Mouse (Mus musculus) myocyte (in vitro differentiated cells): ENCODE measurements around the gene Iffo2. TPM values are rescaled to one million over a fixed set of nuclear protein-coding genes. Genes with fewer than 3 reads are reported as not detected.
"Not testable (repeated sequence)": the region's sequence is repeated elsewhere in the genome, so short reads cannot be mapped to it uniquely, and the experiment has no call there.

ENCODE experiments used
- H3K27me3 ChIP-seq: one replicate; pipeline ENCODE4 v1.6.1; 2011; ENCODE audit not compliant: control insufficient read depth, insufficient read depth, insufficient read length
- H3K36me3 ChIP-seq: one replicate; pipeline ENCODE4 v1.6.1; 2011; ENCODE audit not compliant: control insufficient read depth, insufficient read depth
- H3K4me2 ChIP-seq: one replicate; pipeline ENCODE4 v1.6.1; 2011; ENCODE audit warnings: low read depth, control low read depth
- H3K4me3 ChIP-seq: one replicate; pipeline ENCODE4 v1.5.1; 2011; ENCODE audit warnings: mild to moderate bottlenecking, control low read depth, moderate library complexity
- H3K79me2 ChIP-seq: one replicate; pipeline ENCODE4 v1.6.1; 2011; ENCODE audit not compliant: control insufficient read depth, insufficient read depth
- H3ac ChIP-seq: one replicate; pipeline ENCODE4 v1.6.1; 2011; ENCODE audit not compliant: control insufficient read depth, insufficient read length
- CEBPB ChIP-seq: IDR thresholded peaks from 2 replicates; pipeline ENCODE4 v1.6.1; 2011; ENCODE audit warnings: mild to moderate bottlenecking, moderate library complexity; ENCODE audit not compliant: poor library complexity, insufficient read depth, severe bottlenecking
- E2F4 ChIP-seq: IDR thresholded peaks from one replicate; pipeline ENCODE4 v1.6.1; 2011; ENCODE audit warnings: mild to moderate bottlenecking, control low read depth, moderate library complexity; ENCODE audit not compliant: insufficient read depth
- MAX ChIP-seq: IDR thresholded peaks from one replicate; pipeline ENCODE4 v1.6.1; 2011; ENCODE audit warnings: low read depth, mild to moderate bottlenecking, control low read depth
- MYOD1 ChIP-seq, 3 experiments: IDR thresholded peaks; one replicate each; pipeline ENCODE4 v1.6.1; 2011; ENCODE audit warnings: control low read depth in 2 of 3, low read depth in 2 of 3, mild to moderate bottlenecking in 2 of 3, moderate library complexity in 1 of 3; ENCODE audit not compliant: insufficient read length in 2 of 3, control insufficient read depth in 1 of 3
- MYOG ChIP-seq, 3 experiments: IDR thresholded peaks; one replicate each; pipeline ENCODE4 v1.6.1; 2011; ENCODE audit warnings: control low read depth in 2 of 3, low read depth in 2 of 3, mild to moderate bottlenecking in 2 of 3; ENCODE audit not compliant: insufficient read length in 2 of 3, control insufficient read depth in 1 of 3, insufficient read depth in 1 of 3
- POLR2A ChIP-seq: IDR thresholded peaks from one replicate; pipeline ENCODE4 v1.6.1; 2011; ENCODE audit warnings: low read depth, mild to moderate bottlenecking, control low read depth, moderate library complexity; ENCODE audit not compliant: insufficient read length
- POLR2AphosphoS2 ChIP-seq: IDR thresholded peaks from one replicate; pipeline ENCODE4 v1.6.1; 2011; ENCODE audit warnings: low read depth, control low read depth; ENCODE audit not compliant: insufficient read length
- REST ChIP-seq: IDR thresholded peaks from one replicate; pipeline ENCODE4 v1.6.1; 2011; ENCODE audit warnings: mild to moderate bottlenecking, control low read depth, moderate library complexity; ENCODE audit not compliant: insufficient read depth, insufficient read length
- SRF ChIP-seq: IDR thresholded peaks from one replicate; pipeline ENCODE4 v1.6.1; 2011; ENCODE audit warnings: low read depth; ENCODE audit not compliant: control insufficient read depth, insufficient read length
- TCF12 ChIP-seq: IDR thresholded peaks from one replicate; pipeline ENCODE4 v1.6.1; 2011; ENCODE audit warnings: mild to moderate bottlenecking, control low read depth; ENCODE audit not compliant: poor library complexity, insufficient read depth, severe bottlenecking
- TCF3 ChIP-seq: IDR thresholded peaks from one replicate; pipeline ENCODE4 v1.6.1; 2011; ENCODE audit warnings: low read depth, control low read depth; ENCODE audit not compliant: insufficient read length
- USF1 ChIP-seq: IDR thresholded peaks from one replicate; pipeline ENCODE4 v1.6.1; 2011; ENCODE audit warnings: low read depth, mild to moderate bottlenecking, control low read depth, moderate library complexity
- polyA plus RNA-seq: library from polyadenylated mRNA; unstranded; fragments of >200 nt; fragmentation: generic; extraction: Trizol; gene quantifications from one replicate; pipeline ENCODE4 v1.2.1, GENCODE M21; 2012; ENCODE audit warnings: missing spikeins

The Iffo2 gene
- 12.1 TPM for polyA plus RNA-seq

- not testable (repeated sequence) for H3K79me2 ChIP-seq, H3K36me3 ChIP-seq
Measured at GRCm38 (mm10) chr4:139530248-139530647, at the start of gene Iffo2. Iffo2 (plus strand) TSS chr4:139530548.

GRCm38 (mm10) chr4:139481400-139481799 is 48.9 kb upstream of the Iffo2 start:
- no peaks in the 10 kb centered on the region for H3K79me2 ChIP-seq
- H3K4me2 ChIP-seq, result no peak overlapping the region
- H3K27me3 ChIP-seq, result no peaks in the 10 kb centered on the region
- no peak overlapping the region for H3K4me3 ChIP-seq
- peaks cover 36% of the 10 kb centered on the region for H3K36me3 ChIP-seq
- H3ac ChIP-seq, result no peak overlapping the region
- TF ChIP-seq MYOD1 (IDR thresholded peaks at IDR 0.05; ENCODE audit: control insufficient read depth in 1 of 3, insufficient read length in 2 of 3, low read depth in 2 of 3), result no peak

More at GRCm38 (mm10) chr4:139530248-139530647, at the start of gene Iffo2:
- not testable (repeated sequence) for H3ac ChIP-seq, H3K4me3 ChIP-seq, H3K27me3 ChIP-seq, H3K4me2 ChIP-seq

GRCm38 (mm10) chr4:139483461-139484105 is 46.8 kb upstream of the Iffo2 start:
- no peak overlapping the region for H3K4me2 ChIP-seq
- no peak overlapping the region for H3K4me3 ChIP-seq
- TF ChIP-seq REST (no peak), POLR2AphosphoS2 (no peak), SRF (no peak), CEBPB (no peak), TCF12 (no peak), E2F4 (no peak), MYOG (IDR thresholded peaks at IDR 0.05; ENCODE audit: control insufficient read depth in 1 of 3, insufficient read depth in 1 of 3, insufficient read length in 2 of 3, low read depth in 2 of 3) (no peak), MYOD1 (IDR thresholded peaks at IDR 0.05; ENCODE audit: control insufficient read depth in 1 of 3, insufficient read length in 2 of 3, low read depth in 2 of 3) (no peak), POLR2A (no peak), TCF3 (no peak), MAX (no peak), USF1 (no peak)
- no peaks in the 10 kb centered on the region for H3K79me2 ChIP-seq
- no peak overlapping the region for H3ac ChIP-seq
- no peaks in the 10 kb centered on the region for H3K27me3 ChIP-seq
- H3K36me3 ChIP-seq, result peaks cover 34% of the 10 kb centered on the region

- H3K79me2 ChIP-seq, result no peaks in the 10 kb centered on the region
- TF ChIP-seq E2F4 (no peak), USF1 (no peak), TCF12 (no peak), SRF (no peak), MYOD1 (IDR thresholded peaks at IDR 0.05; ENCODE audit: control insufficient read depth in 1 of 3, insufficient read length in 2 of 3, low read depth in 2 of 3) (no peak), TCF3 (no peak), MAX (no peak), MYOG (IDR thresholded peaks at IDR 0.05; ENCODE audit: control insufficient read depth in 1 of 3, insufficient read depth in 1 of 3, insufficient read length in 2 of 3, low read depth in 2 of 3) (no peak), REST (no peak), POLR2A (no peak), POLR2AphosphoS2 (no peak), CEBPB (no peak)
- no peaks in the 10 kb centered on the region for H3K27me3 ChIP-seq
- no peak overlapping the region for H3K4me3 ChIP-seq
- H3K4me2 ChIP-seq, result no peak overlapping the region
- H3K36me3 ChIP-seq, result peaks cover 35% of the 10 kb centered on the region
- no peak overlapping the region for H3ac ChIP-seq
Measured at GRCm38 (mm10) chr4:139484496-139484895, 45.9 kb upstream of the Iffo2 start.

- Histone ChIP-seq H3ac (no peak overlapping the region), H3K79me2 (no peaks in the 10 kb centered on the region), H3K4me2 (no peak overlapping the region), H3K4me3 (no peak overlapping the region), H3K36me3 (peaks cover 19% of the 10 kb centered on the region), H3K27me3 (no peaks in the 10 kb centered on the region)
- TF ChIP-seq E2F4 (no peak), POLR2AphosphoS2 (no peak), POLR2A (no peak), REST (no peak), MYOG (IDR thresholded peaks at IDR 0.05; ENCODE audit: control insufficient read depth in 1 of 3, insufficient read depth in 1 of 3, insufficient read length in 2 of 3, low read depth in 2 of 3) (no peak), MAX (no peak), MYOD1 (IDR thresholded peaks at IDR 0.05; ENCODE audit: control insufficient read depth in 1 of 3, insufficient read length in 2 of 3, low read depth in 2 of 3) (no peak), TCF12 (no peak), CEBPB (no peak), SRF (no peak), USF1 (no peak)
Measured at GRCm38 (mm10) chr4:139487085-139487484, 43.3 kb upstream of the Iffo2 start.
